Mouse (Mus musculus): ENCODE results near the gene Dock9. TPM values are rescaled to one million over a fixed set of nuclear protein-coding genes. Genes with fewer than 3 reads are reported as not detected.

Dock9 gene
- total and polyA plus RNA-seq, 2 experiments from 2014 or later, result 14.0 to 68.8 TPM

DNA sequence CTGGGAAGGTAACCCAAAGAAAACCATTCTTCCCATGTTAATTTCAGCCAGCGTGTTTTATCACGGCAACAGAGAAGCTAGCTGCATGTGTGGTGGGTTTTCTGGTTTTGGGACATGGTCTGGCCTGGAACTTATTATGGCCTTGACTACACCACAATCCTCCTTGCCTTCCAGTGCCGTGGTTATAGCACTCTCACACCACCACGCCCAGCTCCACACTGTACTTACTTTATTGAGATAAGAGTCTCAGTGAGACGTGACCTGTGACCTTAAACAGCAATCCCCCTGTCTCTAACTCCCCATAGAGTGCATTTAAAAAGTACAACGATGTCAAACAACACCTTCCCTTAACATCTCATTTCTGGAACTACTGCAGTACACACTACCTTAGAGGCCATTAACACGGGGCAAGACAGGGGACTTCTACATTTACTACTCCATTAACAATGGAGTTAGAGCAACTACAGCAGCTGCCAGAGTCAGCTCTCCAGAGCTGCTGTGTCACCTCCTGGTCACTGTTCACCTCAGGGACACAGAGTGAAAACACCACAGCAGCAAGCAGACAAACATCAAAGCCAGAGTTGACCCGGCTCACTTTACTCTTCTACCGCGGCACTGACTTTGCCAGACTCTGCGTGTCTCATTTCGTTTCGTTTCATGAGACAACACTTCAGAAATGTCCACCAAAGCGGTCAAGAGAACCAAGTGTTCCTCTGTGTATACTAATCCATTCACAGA, 86.4 kb downstream of the Dock9 start:
- no peak for ATAC-seq (ENCODE audit: low FRiP score)
- no peaks in the 10 kb centered on the region for H3K36me3 ChIP-seq (ENCODE audit: insufficient read depth, low read length)
- H3K4me3 ChIP-seq (ENCODE audit: low read depth, low read length), result no peak overlapping the region
- DNase-seq (ENCODE audit: low spot score), result no peak
- no peak overlapping the region for H3K27ac ChIP-seq (ENCODE audit: low read depth, low read length)
- no peak overlapping the region for H3K9ac ChIP-seq (replicated peaks; ENCODE audit: low read length, poor library complexity, severe bottlenecking)
- no peak for TF ChIP-seq CTCF (IDR thresholded peaks at IDR 0.05)
- no peaks in the 10 kb centered on the region for H3K9me3 ChIP-seq (ENCODE audit: low read length)
- H3K27me3 ChIP-seq (ENCODE audit: insufficient read depth, low read length), result no peaks in the 10 kb centered on the region
- peaks cover 16% of the 10 kb centered on the region for H3K4me1 ChIP-seq (ENCODE audit: insufficient read depth, low read length)
- no peak overlapping the region for H3K4me2 ChIP-seq (ENCODE audit: low read depth, low read length, poor library complexity, severe bottlenecking)
- WGBS, result 72% methylated on average over 14 of the region's 14 CpGs

DNA sequence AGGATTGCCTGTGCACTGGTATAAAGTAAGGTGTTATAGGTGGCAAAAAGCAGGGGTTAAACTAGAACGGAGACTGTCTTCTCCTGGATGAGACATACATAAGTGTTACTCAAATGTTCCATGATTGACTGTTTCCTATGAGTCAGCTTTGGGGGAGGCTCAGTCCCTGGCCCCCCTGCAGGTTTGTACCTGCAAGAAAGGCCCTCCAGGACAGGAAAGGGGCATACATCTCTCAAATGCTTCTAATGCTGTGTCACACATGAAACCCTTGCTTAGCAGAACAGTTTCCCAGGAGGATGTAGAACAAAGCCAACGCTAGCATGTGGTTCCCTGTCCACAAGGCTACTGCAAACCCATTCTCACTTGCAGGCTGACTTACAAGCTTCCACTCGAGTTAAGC, 87.5 kb downstream of the Dock9 start:
- TF ChIP-seq CTCF (IDR thresholded peaks at IDR 0.05), result no peak
- H3K4me2 ChIP-seq (ENCODE audit: low read depth, low read length, poor library complexity, severe bottlenecking), result no peak overlapping the region
- ATAC-seq (ENCODE audit: low FRiP score), result no peak
- H3K27me3 ChIP-seq (ENCODE audit: insufficient read depth, low read length), result no peaks in the 10 kb centered on the region
- 57% methylated on average over 3 of the region's 3 CpGs for WGBS
- no peak for DNase-seq (ENCODE audit: low spot score)
- no peaks in the 10 kb centered on the region for H3K36me3 ChIP-seq (ENCODE audit: insufficient read depth, low read length)
- H3K9me3 ChIP-seq (ENCODE audit: low read length), result no peaks in the 10 kb centered on the region
- no peak overlapping the region for H3K4me3 ChIP-seq (ENCODE audit: low read depth, low read length)
- H3K9ac ChIP-seq (replicated peaks; ENCODE audit: low read length, poor library complexity, severe bottlenecking), result no peak overlapping the region
- peaks cover 16% of the 10 kb centered on the region for H3K4me1 ChIP-seq (ENCODE audit: insufficient read depth, low read length)
- H3K27ac ChIP-seq (ENCODE audit: low read depth, low read length), result no peak overlapping the region

DNA sequence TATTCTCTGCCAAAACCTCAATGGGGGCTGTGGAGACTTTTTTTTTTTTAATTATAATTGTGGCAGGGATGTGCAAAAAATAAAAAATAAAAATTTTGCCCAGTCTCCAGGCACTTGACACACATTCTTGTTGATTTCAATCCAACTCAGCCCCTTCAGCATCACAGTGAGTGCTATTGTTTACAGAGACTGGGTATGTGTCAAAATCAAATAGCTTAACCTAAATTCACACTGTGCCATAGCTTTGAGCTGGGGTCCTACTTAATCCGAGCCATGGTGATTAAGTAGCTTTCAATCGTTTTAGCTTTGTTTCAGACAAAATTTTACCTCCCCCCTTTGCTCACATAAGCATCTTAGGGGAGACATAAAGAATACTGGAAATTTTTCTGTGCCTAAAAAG, 89.4 kb downstream of the Dock9 start:
- no peak for TF ChIP-seq CTCF (IDR thresholded peaks at IDR 0.05)
- Histone ChIP-seq H3K27ac (ENCODE audit: low read depth, low read length) (no peak overlapping the region), H3K27me3 (ENCODE audit: insufficient read depth, low read length) (no peaks in the 10 kb centered on the region), H3K9ac (replicated peaks; ENCODE audit: low read length, poor library complexity, severe bottlenecking) (no peak overlapping the region), H3K4me1 (ENCODE audit: insufficient read depth, low read length) (peaks cover 11% of the 10 kb centered on the region), H3K36me3 (ENCODE audit: insufficient read depth, low read length) (no peaks in the 10 kb centered on the region), H3K4me3 (ENCODE audit: low read depth, low read length) (no peak overlapping the region), H3K4me2 (ENCODE audit: low read depth, low read length, poor library complexity, severe bottlenecking) (no peak overlapping the region), H3K9me3 (ENCODE audit: low read length) (no peaks in the 10 kb centered on the region)
- DNase-seq (ENCODE audit: low spot score) (no peak), ATAC-seq (ENCODE audit: low FRiP score) (no peak)
- 11% methylated on average over 2 of the region's 2 CpGs for WGBS

DNA sequence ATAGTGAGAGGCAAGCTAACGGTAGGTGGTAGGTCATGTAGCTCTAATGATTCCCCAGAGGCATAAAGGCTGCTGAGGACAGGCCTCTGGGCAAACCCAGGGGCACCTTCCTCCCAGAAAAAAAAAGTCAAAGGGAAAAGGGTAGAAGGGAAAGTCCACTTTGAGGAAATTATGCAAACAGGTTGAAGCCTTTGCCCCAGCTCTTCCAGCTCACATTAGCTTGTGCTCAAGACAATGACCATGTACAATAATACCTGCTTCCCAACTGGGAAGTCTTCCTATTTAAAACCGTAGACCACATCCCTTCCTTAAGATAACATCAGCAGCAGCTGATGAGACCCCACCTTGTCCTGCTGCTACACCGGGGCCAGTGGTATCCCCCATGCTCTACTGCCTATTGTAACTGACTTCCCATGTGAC, 91.1 kb downstream of the Dock9 start:
- DNase-seq (ENCODE audit: low spot score), result no peak
- 66% methylated on average over 3 of the region's 3 CpGs for WGBS

DNA sequence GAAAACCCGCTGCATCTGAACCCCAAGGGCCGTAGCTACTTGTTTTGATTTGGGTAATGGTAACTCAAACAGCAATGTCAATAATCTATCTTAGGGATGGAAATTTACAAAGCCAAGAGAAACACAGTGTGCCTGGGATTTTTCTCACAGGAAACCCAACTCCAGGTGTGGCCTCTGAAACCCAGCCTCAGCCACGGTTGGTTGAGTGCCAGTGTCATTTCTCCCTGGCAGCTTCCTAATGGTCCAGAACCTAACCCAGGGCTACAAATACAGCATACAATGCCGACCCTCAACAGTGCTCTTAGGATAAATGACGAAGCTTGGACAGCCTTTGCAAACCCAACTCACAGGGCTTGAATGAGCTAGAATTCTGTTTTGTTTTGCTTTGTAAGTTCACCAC, 92.0 kb downstream of the Dock9 start:
- Histone ChIP-seq H3K9me3 (ENCODE audit: low read length) (no peaks in the 10 kb centered on the region), H3K4me3 (ENCODE audit: low read depth, low read length) (no peak overlapping the region), H3K27ac (ENCODE audit: low read depth, low read length) (no peak overlapping the region), H3K9ac (replicated peaks; ENCODE audit: low read length, poor library complexity, severe bottlenecking) (no peak overlapping the region), H3K36me3 (ENCODE audit: insufficient read depth, low read length) (no peaks in the 10 kb centered on the region), H3K27me3 (ENCODE audit: insufficient read depth, low read length) (no peaks in the 10 kb centered on the region), H3K4me2 (ENCODE audit: low read depth, low read length, poor library complexity, severe bottlenecking) (no peak overlapping the region), H3K4me1 (ENCODE audit: insufficient read depth, low read length) (peaks cover 9% of the 10 kb centered on the region)
- TF ChIP-seq CTCF (IDR thresholded peaks at IDR 0.05), result no peak
- ATAC-seq (ENCODE audit: low FRiP score) (no peak), DNase-seq (ENCODE audit: low spot score) (no peak)
- WGBS, result 72% methylated on average over 5 of the region's 5 CpGs

More for the DNA sequence above, 91.1 kb downstream of the Dock9 start:
- Histone ChIP-seq H3K27ac (ENCODE audit: low read depth, low read length) (no peak overlapping the region), H3K9me3 (ENCODE audit: low read length) (no peaks in the 10 kb centered on the region), H3K4me3 (ENCODE audit: low read depth, low read length) (no peak overlapping the region), H3K9ac (replicated peaks; ENCODE audit: low read length, poor library complexity, severe bottlenecking) (no peak overlapping the region), H3K4me1 (ENCODE audit: insufficient read depth, low read length) (peaks cover 11% of the 10 kb centered on the region), H3K36me3 (ENCODE audit: insufficient read depth, low read length) (no peaks in the 10 kb centered on the region), H3K27me3 (ENCODE audit: insufficient read depth, low read length) (no peaks in the 10 kb centered on the region), H3K4me2 (ENCODE audit: low read depth, low read length, poor library complexity, severe bottlenecking) (no peak overlapping the region)
- no peak for ATAC-seq (ENCODE audit: low FRiP score)
- no peak for TF ChIP-seq CTCF (IDR thresholded peaks at IDR 0.05)

DNA sequence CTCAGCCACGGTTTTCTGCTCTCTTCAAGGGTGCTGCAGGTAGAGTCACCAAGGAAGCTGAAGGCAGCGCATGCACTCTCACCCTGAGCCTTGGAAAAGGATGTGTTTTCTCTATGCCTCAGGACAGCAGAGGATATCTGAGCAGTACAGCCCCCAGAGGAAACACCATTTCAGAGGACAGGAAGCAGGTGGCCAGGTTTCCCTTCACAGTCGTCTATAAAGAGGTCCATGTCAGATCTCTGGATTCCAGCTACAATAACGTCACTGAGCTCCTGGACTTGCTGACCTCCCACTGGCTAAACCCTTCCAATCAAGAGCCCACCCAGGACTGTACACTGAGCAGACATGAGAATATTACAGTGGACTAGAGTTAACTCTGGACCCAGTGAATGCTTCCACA, 95.1 kb downstream of the Dock9 start:
- no peak overlapping the region for H3K27ac ChIP-seq (ENCODE audit: low read depth, low read length)
- ATAC-seq (ENCODE audit: low FRiP score), result no peak
- no peaks in the 10 kb centered on the region for H3K36me3 ChIP-seq (ENCODE audit: insufficient read depth, low read length)
- no peak overlapping the region for H3K4me3 ChIP-seq (ENCODE audit: low read depth, low read length)
- no peak for DNase-seq (ENCODE audit: low spot score)
- H3K27me3 ChIP-seq (ENCODE audit: insufficient read depth, low read length), result no peaks in the 10 kb centered on the region
- TF ChIP-seq CTCF (IDR thresholded peaks at IDR 0.05), result no peak
- H3K9ac ChIP-seq (replicated peaks; ENCODE audit: low read length, poor library complexity, severe bottlenecking), result no peak overlapping the region
- H3K4me2 ChIP-seq (ENCODE audit: low read depth, low read length, poor library complexity, severe bottlenecking), result no peak overlapping the region
- H3K4me1 ChIP-seq (ENCODE audit: insufficient read depth, low read length), result peaks cover 6% of the 10 kb centered on the region; the same call in 1 of the 2 replicates
- no peaks in the 10 kb centered on the region for H3K9me3 ChIP-seq (ENCODE audit: low read length)
- 63% methylated on average over 4 of the region's 4 CpGs for WGBS

All from midbrain, postnatal 0 days (tissue).